Mouse (Mus musculus) forebrain, embryonic 14.5 days (tissue): ENCODE measurements around the gene Vps52. TPM values are rescaled to one million over a fixed set of nuclear protein-coding genes. Genes with fewer than 3 reads are reported as not detected.
A peak's percentile ranks its signal among the peaks of the same experiment; 100 is the strongest.
"Not testable (repeated sequence)": the region's sequence is repeated elsewhere in the genome, so short reads cannot be mapped to it uniquely, and the experiment has no call there.

Source experiments
- ATAC-seq: fragments of 200-750 bp; cut with Nextera tagmentation; 2 replicates; pipeline ENCODE4 v1.8.0; 2017; ENCODE audit warnings: mild to moderate bottlenecking, moderate library complexity
- DNase-seq: peaks from one replicate; pipeline ENCODE4 v3.0.0-alpha.2; 2015; ENCODE audit warnings: low spot score
- H3K27ac ChIP-seq: fragments of 300-500 bp; sonication (generic); 2 replicates; pipeline ENCODE4 v1.5.1; 2014; ENCODE audit warnings: low read depth, mild to moderate bottlenecking, control low read depth, low read length, moderate library complexity
- H3K27me3 ChIP-seq: fragments of 300-500 bp; sonication (generic); replicated peaks from 2 replicates; pipeline ENCODE4 v1.6.1; 2014; ENCODE audit warnings: low read length, control low read depth, mixed read lengths; ENCODE audit not compliant: control insufficient read depth, insufficient read depth
- H3K36me3 ChIP-seq: fragments of 300-500 bp; sonication (generic); 2 replicates; pipeline ENCODE4 v1.6.1; 2014; ENCODE audit warnings: low read length, control low read depth; ENCODE audit not compliant: control insufficient read depth, insufficient read depth
- H3K4me1 ChIP-seq: fragments of 300-500 bp; sonication (generic); 2 replicates; pipeline ENCODE4 v1.6.1; 2014; ENCODE audit warnings: antibody characterized with exemption, low read length, control low read depth; ENCODE audit not compliant: control insufficient read depth, insufficient read depth
- H3K4me2 ChIP-seq: fragments of 300-500 bp; sonication (generic); 2 replicates; pipeline ENCODE4 v1.6.1; 2014; ENCODE audit warnings: mild to moderate bottlenecking, control low read depth, low read length
- H3K4me3 ChIP-seq: fragments of 300-500 bp; sonication (generic); 2 replicates; pipeline ENCODE4 v1.5.1; 2014; ENCODE audit warnings: low read depth, low read length, control low read depth
- H3K9ac ChIP-seq: fragments of 300-500 bp; sonication (generic); 2 replicates; pipeline ENCODE4 v1.6.1; 2014; ENCODE audit warnings: mild to moderate bottlenecking, low read length, control low read depth, moderate library complexity
- H3K9me3 ChIP-seq: fragments of 300-500 bp; sonication (generic); replicated peaks from 2 replicates; pipeline ENCODE4 v1.6.1; 2016; ENCODE audit warnings: low read length, control low read depth, mixed read lengths; ENCODE audit not compliant: control insufficient read depth
- WGBS: fragments of 180-500 bp; shearing (Covaris S2); extraction: QIAGEN DNeasy Blood & Tissue Kit; methylation state at CpG from one replicate; pipeline ENCODE4 v1.1.7; 2014; 5-methylcytosine and 5-hydroxymethylcytosine counted together
- polyA plus RNA-seq: library from polyadenylated mRNA; unstranded; fragments of >200 nt; fragmentation: Nextera tagmentation; extraction: Ambion mirVana; gene quantifications from 2 replicates; pipeline ENCODE4 v1.2.1, GENCODE M21; 2014

The Vps52 gene
- polyA plus RNA-seq, 1 experiment from 2014 or later: 41.6 TPM

DNA sequence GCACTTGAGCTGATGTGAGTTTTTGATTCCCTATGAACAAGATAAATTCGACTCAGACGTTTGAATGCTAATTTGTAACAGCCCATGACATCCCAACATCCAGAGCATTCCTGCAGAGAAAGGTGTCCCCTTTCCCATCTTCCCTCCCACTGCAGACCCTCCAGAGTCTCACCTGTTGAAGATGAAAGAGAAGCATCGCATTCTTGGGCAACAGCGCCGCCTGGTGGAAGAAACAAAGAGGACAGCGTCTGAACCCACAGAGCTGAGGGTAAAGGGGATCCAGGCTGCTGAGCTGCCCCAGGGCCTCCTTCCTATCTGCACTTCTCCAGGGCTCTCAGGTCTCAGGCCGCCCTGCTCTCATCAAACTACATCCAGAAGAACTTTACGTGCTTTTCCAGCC is 26.5 kb downstream of the Vps52 start:
- not testable (repeated sequence) for H3K9me3 ChIP-seq, H3K36me3 ChIP-seq, H3K4me1 ChIP-seq, H3K27ac ChIP-seq, ATAC-seq, H3K9ac ChIP-seq
- 7% methylated on average over 8 of the region's 8 CpGs for WGBS
- peak; percentile 68 for DNase-seq
- peak overlapping the region; percentile 48 for H3K4me2 ChIP-seq
- H3K27me3 ChIP-seq: peaks cover 26% of the 10 kb centered on the region
- peak overlapping the region; percentile 42; the same call in 1 of the 2 replicates for H3K4me3 ChIP-seq

GRCm38 (mm10) chr17:33991788-33992664 is 36.4 kb downstream of the Vps52 start:
- Histone ChIP-seq H3K9ac (no peak overlapping the region), H3K4me3 (no peak overlapping the region), H3K4me2 (no peak overlapping the region), H3K36me3 (no peaks in the 10 kb centered on the region), H3K27me3 (no peaks in the 10 kb centered on the region), H3K27ac (no peak overlapping the region), H3K4me1 (no peaks in the 10 kb centered on the region), H3K9me3 (no peaks in the 10 kb centered on the region)
- 34% methylated on average over 10 of the region's 10 CpGs for WGBS
- peak; percentile 58; the same call in 1 of the 2 replicates for ATAC-seq
- DNase-seq: peak; percentile 92

GRCm38 (mm10) chr17:33994959-33995358 is 39.3 kb downstream of the Vps52 start:
- WGBS: 94% methylated on average over 8 of the region's 8 CpGs
- Histone ChIP-seq H3K27me3 (0 out of 2 replicates have a peak, but pooled peaks cover 5% of the 10 kb centered on the region), H3K4me3 (no peak overlapping the region), H3K27ac (no peak overlapping the region), H3K9me3 (no peaks in the 10 kb centered on the region), H3K36me3 (no peaks in the 10 kb centered on the region), H3K4me1 (peaks cover 3% of the 10 kb centered on the region; the same call in 1 of the 2 replicates), H3K4me2 (no peak overlapping the region), H3K9ac (no peak overlapping the region)
- ATAC-seq (no peak), DNase-seq (no peak)

- peaks cover 6% of the 10 kb centered on the region; the same call in 1 of the 2 replicates for H3K4me1 ChIP-seq
- H3K4me2 ChIP-seq: no peak overlapping the region
- no peak overlapping the region for H3K27ac ChIP-seq
- no peaks in the 10 kb centered on the region for H3K9me3 ChIP-seq
- DNase-seq (no peak), ATAC-seq (no peak)
- 0 out of 2 replicates have a peak, but pooled peaks cover 11% of the 10 kb centered on the region for H3K27me3 ChIP-seq
- WGBS: 73% methylated on average over 3 of the region's 3 CpGs
- H3K36me3 ChIP-seq: no peaks in the 10 kb centered on the region
- H3K9ac ChIP-seq: no peak overlapping the region
- no peak overlapping the region for H3K4me3 ChIP-seq
These were observed 40.0 kb downstream of the Vps52 start for GRCm38 (mm10) chr17:33995651-33996050.

GRCm38 (mm10) chr17:33997025-33997424 is 41.4 kb downstream of the Vps52 start:
- WGBS: 85% methylated on average over 2 of the region's 2 CpGs
- H3K4me3 ChIP-seq, H3K4me1 ChIP-seq, H3K27ac ChIP-seq, H3K4me2 ChIP-seq, H3K9ac ChIP-seq, H3K9me3 ChIP-seq, ATAC-seq, DNase-seq, H3K36me3 ChIP-seq: not testable (repeated sequence)
- 0 out of 2 replicates have a peak, but pooled peaks cover 11% of the 10 kb centered on the region for H3K27me3 ChIP-seq

- ATAC-seq, H3K27ac ChIP-seq, H3K36me3 ChIP-seq, H3K9ac ChIP-seq, H3K4me3 ChIP-seq, H3K4me1 ChIP-seq, H3K9me3 ChIP-seq, H3K4me2 ChIP-seq, DNase-seq: not testable (repeated sequence)
- H3K27me3 ChIP-seq: 0 out of 2 replicates have a peak, but pooled peaks cover 11% of the 10 kb centered on the region
- WGBS: 74% methylated on average over 5 of the region's 5 CpGs
These were observed 43.1 kb downstream of the Vps52 start for GRCm38 (mm10) chr17:33998697-33999096.

- H3K27me3 ChIP-seq: 0 out of 2 replicates have a peak, but pooled peaks cover 11% of the 10 kb centered on the region
- peak overlapping the region; percentile 46 for H3K4me3 ChIP-seq
- H3K9ac ChIP-seq: peak overlapping the region; percentile 59
- no peaks in the 10 kb centered on the region for H3K9me3 ChIP-seq
- ATAC-seq (no peak), DNase-seq (no peak)
- H3K4me1 ChIP-seq: peaks cover 6% of the 10 kb centered on the region; the same call in 1 of the 2 replicates
- H3K4me2 ChIP-seq: peak overlapping the region; percentile 91
- 2% methylated on average over 86 of the region's 87 CpGs for WGBS
- H3K27ac ChIP-seq: no peak overlapping the region
- H3K36me3 ChIP-seq: no peaks in the 10 kb centered on the region
These were observed 43.9 kb downstream of the Vps52 start for GRCm38 (mm10) chr17:33999341-34000149.

GRCm38 (mm10) chr17:34000150-34000537 is 44.5 kb downstream of the Vps52 start, which contains the start of gene H2-K1:
TSS of gene H2-K1 (minus strand) at chr17:34000347.
- WGBS: 1% methylated on average over 30 of the region's 30 CpGs
- Histone ChIP-seq H3K4me3 (peak within 1 kb of the TSS; percentile 46), H3K27ac (no peak within 1 kb of the TSS), H3K27me3 (0 out of 2 replicates have a peak, but pooled peaks cover 11% of the 10 kb centered on the region), H3K9me3 (no peaks in the 10 kb centered on the region), H3K9ac (peak within 1 kb of the TSS; percentile 59), H3K4me2 (peak within 1 kb of the TSS; percentile 91), H3K4me1 (peaks cover 6% of the 10 kb centered on the region; the same call in 1 of the 2 replicates), H3K36me3 (no peaks in the 10 kb centered on the region)
- DNase-seq (peak; percentile 56), ATAC-seq (peak; percentile 54)
